Comparison of ENCODE assay signal across 12 mouse cellular contexts in the genomic region with DNA sequence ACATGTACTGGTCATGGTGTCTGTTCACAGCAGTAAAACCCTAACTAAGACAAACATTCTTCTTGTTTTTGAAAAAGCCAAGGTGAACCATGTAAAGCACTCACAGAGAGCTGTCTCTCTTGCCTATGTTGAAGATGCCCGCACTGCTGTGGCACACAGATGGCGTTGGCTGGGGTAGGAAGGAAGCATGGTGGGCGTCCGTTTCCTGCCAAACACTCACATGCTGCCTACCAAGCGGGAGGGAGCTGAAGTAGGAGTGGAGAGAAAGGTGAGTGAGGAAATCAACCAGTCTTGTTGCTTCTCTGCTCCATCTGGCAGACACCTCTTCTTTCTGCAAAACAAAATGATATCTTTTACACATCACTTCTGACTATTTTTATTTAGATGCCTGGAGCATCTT.
DNase-seq lines count a peak whose midpoint lies in the region; ATAC-seq lines count a peak whose summit lies in the region.
"Had no signal": no experiment of that assay in that cellular context is flagged by ENCODE, and none has a peak within 500 bp of the region (broad histone marks: within the 10 kb centered on the region; RNA-seq: fewer than 3 reads in every experiment).

No protein-coding gene starts in this region.

- no peaks in the 10 kb centered on the region for H3K36me3 ChIP-seq in megakaryocyte, embryonic 14.5 days (replicated peaks; ENCODE audit: low read length)
- no peaks in the 10 kb centered on the region for H3K36me3 ChIP-seq in midbrain, embryonic 13.5 days
- no peaks in the 10 kb centered on the region for H3K36me3 ChIP-seq in neural tube, embryonic 15.5 days
- H3K36me3 ChIP-seq: stomach, embryonic 15.5 days had no signal

- ATAC-seq in megakaryocyte, adult 5-6 weeks (ENCODE audit: poor library complexity, severe bottlenecking), result no peak
- ATAC-seq in midbrain, embryonic 13.5 days, result no peak
- no peak for ATAC-seq in neural tube, embryonic 15.5 days (ENCODE audit: low FRiP score)

- no peak overlapping the region for H3K27ac ChIP-seq in midbrain, embryonic 13.5 days
- H3K27ac ChIP-seq in neural tube, embryonic 15.5 days (replicated peaks), result no peak overlapping the region
- H3K27ac ChIP-seq: gastrocnemius, adult 2 months; stomach, embryonic 15.5 days had no signal

- DNase-seq in cerebellum, adult 9-11 months, result peak; percentile 90
- DNase-seq in layer of hippocampus, postnatal 36 days, result peak; percentile 44 to 61
- peak; percentile 56 to 66 for DNase-seq in thymus, postnatal 10 days (ENCODE audit: low spot score in 2 of 2)
- no peak for DNase-seq in urinary bladder, postnatal 14 days (ENCODE audit: low spot score)
- DNase-seq: adrenal gland, adult 2 months; gastrocnemius, adult 2 months; lung, postnatal 36 days had no signal

- peaks cover 4% of the 10 kb centered on the region for H3K9me3 ChIP-seq in megakaryocyte, embryonic 14.5 days
- H3K9me3 ChIP-seq in midbrain, embryonic 13.5 days, result no peaks in the 10 kb centered on the region
- no peaks in the 10 kb centered on the region for H3K9me3 ChIP-seq in neural tube, embryonic 15.5 days (replicated peaks)
- H3K9me3 ChIP-seq: stomach, embryonic 15.5 days had no signal

- H3K4me2 ChIP-seq in midbrain, embryonic 13.5 days (replicated peaks), result no peak overlapping the region
- no peak overlapping the region for H3K4me2 ChIP-seq in neural tube, embryonic 15.5 days
- H3K4me2 ChIP-seq: stomach, embryonic 15.5 days had no signal

- peaks cover 20% of the 10 kb centered on the region for H3K27me3 ChIP-seq in megakaryocyte, embryonic 14.5 days (replicated peaks)
- H3K27me3 ChIP-seq in midbrain, embryonic 13.5 days, result no peaks in the 10 kb centered on the region
- H3K27me3 ChIP-seq in neural tube, embryonic 15.5 days (replicated peaks), result no peaks in the 10 kb centered on the region
- H3K27me3 ChIP-seq: stomach, embryonic 15.5 days had no signal

- no peak overlapping the region for H3K9ac ChIP-seq in midbrain, embryonic 13.5 days (replicated peaks)
- H3K9ac ChIP-seq in neural tube, embryonic 15.5 days (replicated peaks), result no peak overlapping the region
- H3K9ac ChIP-seq: stomach, embryonic 15.5 days had no signal

- H3K4me1 ChIP-seq in megakaryocyte, embryonic 14.5 days, result peaks cover 41% of the 10 kb centered on the region
- no peaks in the 10 kb centered on the region for H3K4me1 ChIP-seq in midbrain, embryonic 13.5 days (replicated peaks)
- H3K4me1 ChIP-seq in neural tube, embryonic 15.5 days, result no peaks in the 10 kb centered on the region
- H3K4me1 ChIP-seq: stomach, embryonic 15.5 days had no signal

- H3K4me3 ChIP-seq in megakaryocyte, embryonic 14.5 days (replicated peaks), result peak overlapping the region; percentile 73
- H3K4me3 ChIP-seq in midbrain, embryonic 13.5 days (replicated peaks), result no peak overlapping the region
- no peak overlapping the region for H3K4me3 ChIP-seq in neural tube, embryonic 15.5 days (replicated peaks)
- H3K4me3 ChIP-seq: gastrocnemius, adult 2 months; stomach, embryonic 15.5 days had no signal

- 92% methylated on average over 5 of the region's 5 CpGs for WGBS in midbrain, embryonic 13.5 days
- 93% methylated on average over 5 of the region's 5 CpGs for WGBS in neural tube, embryonic 15.5 days
